Mouse (Mus musculus) hindbrain, embryonic 11.5 days (tissue): ENCODE data around the gene Fkrp. TPM values are rescaled to one million over a fixed set of nuclear protein-coding genes. Genes with fewer than 3 reads are reported as not detected.

Source experiments
- ATAC-seq: fragments of 200-750 bp; cut with Nextera tagmentation; 2 replicates; pipeline ENCODE4 v1.8.0; 2017; ENCODE audit warnings: mild to moderate bottlenecking, moderate TSS enrichment, moderate library complexity; ENCODE audit not compliant: low FRiP score
- DNase-seq: peaks from one replicate; pipeline ENCODE4 v3.0.0-alpha.2; 2015; ENCODE audit warnings: low spot score
- H3K27ac ChIP-seq: fragments of 300-500 bp; sonication (generic); 2 replicates; pipeline ENCODE4 v1.5.1; 2014; ENCODE audit warnings: mild to moderate bottlenecking, low read depth, low read length
- H3K27me3 ChIP-seq: fragments of 300-500 bp; sonication (generic); 2 replicates; pipeline ENCODE4 v1.6.1; 2014; ENCODE audit warnings: mild to moderate bottlenecking, low read length, moderate library complexity, mixed read lengths; ENCODE audit not compliant: control insufficient read depth, insufficient read depth
- H3K36me3 ChIP-seq: fragments of 300-500 bp; sonication (generic); 2 replicates; pipeline ENCODE4 v1.6.1; 2014; ENCODE audit warnings: mild to moderate bottlenecking, low read length, moderate library complexity, mixed read lengths; ENCODE audit not compliant: control insufficient read depth, insufficient read depth
- H3K4me1 ChIP-seq: fragments of 300-500 bp; sonication (generic); replicated peaks from 2 replicates; pipeline ENCODE4 v1.6.1; 2014; ENCODE audit warnings: low read length, mixed read lengths; ENCODE audit not compliant: control insufficient read depth, insufficient read depth
- H3K4me2 ChIP-seq: fragments of 300-500 bp; sonication (generic); replicated peaks from 2 replicates; pipeline ENCODE4 v1.6.1; 2014; ENCODE audit warnings: mild to moderate bottlenecking, low read depth, low read length
- H3K4me3 ChIP-seq: fragments of 300-500 bp; sonication (generic); 2 replicates; pipeline ENCODE4 v1.5.1; 2014; ENCODE audit warnings: low read depth, low read length
- H3K9ac ChIP-seq: fragments of 300-500 bp; sonication (generic); 2 replicates; pipeline ENCODE4 v1.6.1; 2014; ENCODE audit warnings: low read depth, low read length
- H3K9me3 ChIP-seq: fragments of 300-500 bp; sonication (generic); 2 replicates; pipeline ENCODE4 v1.6.1; 2016; ENCODE audit warnings: low read length; ENCODE audit not compliant: control insufficient read depth
- WGBS: fragments of 180-500 bp; shearing (Covaris S2); extraction: QIAGEN DNeasy Blood & Tissue Kit; methylation state at CpG from one replicate; pipeline ENCODE4 v1.1.7; 2014; 5-methylcytosine and 5-hydroxymethylcytosine counted together
- polyA plus RNA-seq: library from polyadenylated mRNA; unstranded; fragments of >200 nt; fragmentation: Nextera tagmentation; extraction: Ambion mirVana; gene quantifications from 2 replicates; pipeline ENCODE4 v1.2.1, GENCODE M21; 2014

Gene Fkrp
- polyA plus RNA-seq, 1 experiment from 2014 or later, result 21.9 TPM

- WGBS, result 95% methylated on average over 12 of the region's 12 CpGs
- H3K4me1 ChIP-seq, result peaks cover 2% of the 10 kb centered on the region; the same call in 1 of the 2 replicates
- no peak overlapping the region for H3K27ac ChIP-seq
- H3K9ac ChIP-seq, result no peak overlapping the region
- no peak overlapping the region for H3K4me2 ChIP-seq
- H3K27me3 ChIP-seq, result no peaks in the 10 kb centered on the region
- no peaks in the 10 kb centered on the region for H3K9me3 ChIP-seq
- peaks cover 14% of the 10 kb centered on the region for H3K36me3 ChIP-seq
- DNase-seq (no peak), ATAC-seq (no peak)
- H3K4me3 ChIP-seq, result no peak overlapping the region
Measured at GRCm38 (mm10) chr7:16839427-16840108, 23.0 kb upstream of the Fkrp start.

- 90% methylated on average over 6 of the region's 6 CpGs for WGBS
- Histone ChIP-seq H3K4me3 (no peak overlapping the region), H3K27ac (no peak overlapping the region), H3K9me3 (no peaks in the 10 kb centered on the region), H3K36me3 (peaks cover 16% of the 10 kb centered on the region), H3K4me2 (no peak overlapping the region), H3K27me3 (no peaks in the 10 kb centered on the region), H3K4me1 (no peaks in the 10 kb centered on the region; the same call in 1 of the 2 replicates), H3K9ac (no peak overlapping the region)
- ATAC-seq (no peak), DNase-seq (no peak)
Measured at GRCm38 (mm10) chr7:16838804-16839426, 22.4 kb upstream of the Fkrp start.

- H3K4me2 ChIP-seq, result no peak overlapping the region
- no peaks in the 10 kb centered on the region for H3K27me3 ChIP-seq
- DNase-seq (no peak), ATAC-seq (no peak)
- no peak overlapping the region for H3K9ac ChIP-seq
- H3K27ac ChIP-seq, result no peak overlapping the region
- H3K9me3 ChIP-seq, result no peaks in the 10 kb centered on the region
- 94% methylated on average over 18 of the region's 18 CpGs for WGBS
- H3K36me3 ChIP-seq, result peaks cover 19% of the 10 kb centered on the region
- H3K4me1 ChIP-seq, result no peaks in the 10 kb centered on the region
- H3K4me3 ChIP-seq, result no peak overlapping the region
Measured at GRCm38 (mm10) chr7:16837916-16838803, 21.6 kb upstream of the Fkrp start.

- no peak overlapping the region for H3K9ac ChIP-seq
- ATAC-seq (no peak), DNase-seq (no peak)
- H3K27ac ChIP-seq, result no peak overlapping the region
- no peak overlapping the region for H3K4me3 ChIP-seq
- no peaks in the 10 kb centered on the region for H3K9me3 ChIP-seq
- H3K27me3 ChIP-seq, result no peaks in the 10 kb centered on the region
- H3K36me3 ChIP-seq, result peaks cover 40% of the 10 kb centered on the region
- no peak overlapping the region for H3K4me2 ChIP-seq
- 92% methylated on average over 9 of the region's 9 CpGs for WGBS
- no peaks in the 10 kb centered on the region for H3K4me1 ChIP-seq
Measured at GRCm38 (mm10) chr7:16830449-16830848, 13.9 kb upstream of the Fkrp start.

GRCm38 (mm10) chr7:16827274-16827673 is 10.7 kb upstream of the Fkrp start:
- DNase-seq (no peak), ATAC-seq (no peak)
- no peak overlapping the region for H3K9ac ChIP-seq
- H3K4me3 ChIP-seq, result no peak overlapping the region
- no peak overlapping the region for H3K27ac ChIP-seq
- no peaks in the 10 kb centered on the region for H3K27me3 ChIP-seq
- H3K9me3 ChIP-seq, result no peaks in the 10 kb centered on the region
- H3K36me3 ChIP-seq, result peaks cover 32% of the 10 kb centered on the region; the same call in 1 of the 2 replicates
- 86% methylated on average over 4 of the region's 4 CpGs for WGBS
- H3K4me1 ChIP-seq, result no peaks in the 10 kb centered on the region
- H3K4me2 ChIP-seq, result no peak overlapping the region

- Histone ChIP-seq H3K9ac (no peak overlapping the region), H3K4me1 (no peaks in the 10 kb centered on the region), H3K4me3 (no peak overlapping the region), H3K27me3 (no peaks in the 10 kb centered on the region), H3K36me3 (peaks cover 30% of the 10 kb centered on the region; the same call in 1 of the 2 replicates), H3K4me2 (no peak overlapping the region), H3K27ac (no peak overlapping the region), H3K9me3 (no peaks in the 10 kb centered on the region)
- DNase-seq (no peak), ATAC-seq (no peak)
- 85% methylated on average over 5 of the region's 5 CpGs for WGBS
Measured at GRCm38 (mm10) chr7:16826571-16826970, 10.0 kb upstream of the Fkrp start.

- no peaks in the 10 kb centered on the region for H3K27me3 ChIP-seq
- H3K36me3 ChIP-seq, result peaks cover 28% of the 10 kb centered on the region; the same call in 1 of the 2 replicates
- H3K4me1 ChIP-seq, result no peaks in the 10 kb centered on the region
- no peaks in the 10 kb centered on the region for H3K9me3 ChIP-seq
- no peak overlapping the region for H3K9ac ChIP-seq
- H3K4me2 ChIP-seq, result no peak overlapping the region
- ATAC-seq (no peak), DNase-seq (no peak)
- no peak overlapping the region for H3K27ac ChIP-seq
- H3K4me3 ChIP-seq, result no peak overlapping the region
- 85% methylated on average over 10 of the region's 10 CpGs for WGBS
Measured at GRCm38 (mm10) chr7:16825785-16826184, 9.3 kb upstream of the Fkrp start.

GRCm38 (mm10) chr7:16823734-16824133 is 7.2 kb upstream of the Fkrp start:
- ATAC-seq, result no peak
- Histone ChIP-seq H3K4me1 (peaks cover 6% of the 10 kb centered on the region), H3K27ac (no peak overlapping the region), H3K27me3 (no peaks in the 10 kb centered on the region), H3K36me3 (peaks cover 13% of the 10 kb centered on the region; the same call in 1 of the 2 replicates), H3K9me3 (no peaks in the 10 kb centered on the region), H3K9ac (no peak overlapping the region), H3K4me2 (no peak overlapping the region), H3K4me3 (no peak overlapping the region)
- WGBS, result 71% methylated on average over 5 of the region's 5 CpGs
- DNase-seq, result no peak
